Mouse (Mus musculus): ENCODE measurements around the gene Fam167b. TPM values are rescaled to one million over a fixed set of nuclear protein-coding genes. Genes with fewer than 3 reads are reported as not detected.

Fam167b gene
- total and polyA plus RNA-seq, 3 experiments = 1.1 to 1.2 TPM; not detected in 1

- TF ChIP-seq UBTF (IDR thresholded peaks at IDR 0.05; ENCODE audit: low read depth, low read length) (no peak), E2F4 (IDR thresholded peaks at IDR 0.05; ENCODE audit: insufficient replicate concordance, low read depth, low read length) (no peak), USF1 (IDR thresholded peaks at IDR 0.05; ENCODE audit: low read depth, low read length) (no peak), USF2 (conservative IDR thresholded peaks at IDR 0.05; ENCODE audit: low read depth, low read length) (no peak; the same call in 1 of the 2 replicates), CHD2 (IDR thresholded peaks at IDR 0.05; ENCODE audit: low read length) (peak; percentile 81), POLR2A (IDR thresholded peaks at IDR 0.05; ENCODE audit: low read depth, low read length) (peak; percentile 45; the same call in 1 of the 2 replicates), MEF2A (IDR thresholded peaks at IDR 0.05; ENCODE audit: borderline replicate concordance, low read depth, low read length) (peak; percentile 93), KAT2A (IDR thresholded peaks at IDR 0.05; ENCODE audit: insufficient replicate concordance, low read length) (no peak), HCFC1 (IDR thresholded peaks at IDR 0.05; ENCODE audit: low read depth, low read length) (peak; percentile 78), GABPA (IDR thresholded peaks at IDR 0.05; ENCODE audit: insufficient replicate concordance, low read depth, low read length) (no peak), RCOR1 (conservative IDR thresholded peaks at IDR 0.05; ENCODE audit: low read depth, low read length) (peak; percentile 97), TBP (conservative IDR thresholded peaks at IDR 0.05; ENCODE audit: low read depth, low read length) (peak; percentile 98)
Measured at GRCm38 (mm10) chr4:129580347-129580746, 2.0 kb upstream of the Fam167b start (continued).

- Histone ChIP-seq H3K4me2 (ENCODE audit: insufficient read depth, low read depth, poor library complexity, severe bottlenecking) (peak overlapping the region; percentile 58), H3K4me1 (ENCODE audit: control insufficient read depth in 1 of 2, insufficient read depth in 2 of 2) (peaks cover 34 to 79% of the 10 kb centered on the region in 2 experiments), H3K79me2 (replicated peaks; ENCODE audit: control insufficient read depth, extremely low read depth, insufficient read depth, poor library complexity, severe bottlenecking) (no peaks in the 10 kb centered on the region), H3K9ac (ENCODE audit: insufficient read depth, low read depth) (peak overlapping the region; percentile 14; the same call in 1 of the 2 replicates), H3K4me3 (replicated peaks in 1 of 3; ENCODE audit: low read depth in 2 of 3, low read length in 2 of 3, poor library complexity in 1 of 3) (peak overlapping the region; percentile 5 to 44 (median 35)), H3K9me3 (replicated peaks; ENCODE audit: low read length) (no peaks in the 10 kb centered on the region), H3K27ac (ENCODE audit: insufficient read depth, low read depth) (no peak overlapping the region), H3K36me3 (replicated peaks in 1 of 2; ENCODE audit: control insufficient read depth in 1 of 2, insufficient read depth in 1 of 2, low read length in 1 of 2) (no peaks in the 10 kb centered on the region), H3K27me3 (replicated peaks) (no peaks in the 10 kb centered on the region)
- DNase-seq (ENCODE audit: extremely low read depth) = no peak
- TF ChIP-seq IRF4 (IDR thresholded peaks at IDR 0.05; ENCODE audit: low read depth, low read length) (no peak), POLR2AphosphoS2 (IDR thresholded peaks at IDR 0.05; ENCODE audit: low read depth, low read length) (no peak), MYC (IDR thresholded peaks at IDR 0.05; ENCODE audit: low read depth, low read length) (no peak), MXI1 (IDR thresholded peaks at IDR 0.05; ENCODE audit: low read depth, low read length) (peak; percentile 26; the same call in 1 of the 2 replicates), ZKSCAN1 (IDR thresholded peaks at IDR 0.05; ENCODE audit: borderline replicate concordance, low read depth, low read length) (no peak), MAFK (IDR thresholded peaks at IDR 0.05; ENCODE audit: insufficient replicate concordance, low read length) (no peak), MAZ (IDR thresholded peaks at IDR 0.05; ENCODE audit: low read depth, low read length) (no peak), NRF1 (IDR thresholded peaks at IDR 0.05; ENCODE audit: low read depth, low read length) (no peak), JUN (IDR thresholded peaks at IDR 0.05; ENCODE audit: insufficient read depth, low read depth, low read length) (no peak), CHD2 (IDR thresholded peaks at IDR 0.05; ENCODE audit: low read length) (peak; percentile 57), SMC3 (IDR thresholded peaks at IDR 0.05; ENCODE audit: low read depth, low read length) (no peak; the same call in 1 of the 2 replicates), SIN3A (IDR thresholded peaks at IDR 0.05; ENCODE audit: low read length) (peak; percentile 47; the same call in 1 of the 2 replicates), UBTF (IDR thresholded peaks at IDR 0.05; ENCODE audit: low read depth, low read length) (no peak)
- in situ Hi-C loops (cut with MboI; ENCODE audit: low pct_ligation_motif_present, low pct_unique_long_range_greater_than_20kb, low sequenced_read_pairs) = no loop called here
- dilution Hi-C loops (cut with MboI; ENCODE audit: extremely low pct_ligation_motif_present, extremely low pct_unique_long_range_greater_than_20kb, low sequenced_read_pairs) = no loop called here
Measured at GRCm38 (mm10) chr4:129577688-129578087, 661 bp downstream of the Fam167b start.
